Mouse (Mus musculus) spleen, embryonic (tissue): ENCODE measurements around the gene Casp8.
"Not testable (repeated sequence)": the region's sequence is repeated elsewhere in the genome, so short reads cannot be mapped to it uniquely, and the experiment has no call there.

Experiments
- CTCF ChIA-PET: fragments of 350-600 bp; sonication (Branson Sonifier 250); formaldehyde crosslinking; loops from one replicate; lab custom pipeline; 2022; lab: Charles Lee

Casp8 gene

GRCm38 (mm10) chr1:58795291-58796058 is at the start of gene Casp8:
TSS of gene Casp8 (plus strand) at chr1:58795374.
- CTCF ChIA-PET = interaction anchor here (0.6 kb wide), 2 partner anchors 95 to 154 kb away, joined by 3 read pairs; no protein-coding TSS in a partner anchor

DNA sequence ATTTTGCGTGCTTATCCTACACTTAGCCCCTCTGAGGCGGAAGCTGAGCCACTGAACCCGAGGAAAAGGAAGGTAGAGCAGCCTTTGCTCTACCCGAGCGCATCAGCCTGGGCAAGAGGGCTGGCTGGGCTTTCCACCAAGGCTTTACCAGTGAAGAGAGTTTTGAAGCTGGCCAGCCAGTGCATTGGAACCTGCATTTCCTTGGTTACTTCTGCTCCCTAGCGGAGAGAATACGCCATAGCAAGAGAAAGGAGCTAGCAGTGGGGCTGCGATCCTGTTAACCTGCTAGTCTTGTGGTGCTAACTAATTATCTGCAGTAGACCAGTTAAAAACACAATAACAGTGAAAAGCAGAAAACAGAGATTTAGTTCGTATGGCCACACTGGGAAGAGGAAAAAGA is 48.3 kb upstream of the Casp8 start:
- CTCF ChIA-PET = no interaction called here

GRCm38 (mm10) chr1:58759451-58759850 is 35.7 kb upstream of the Casp8 start:
- CTCF ChIA-PET = no interaction called here

DNA sequence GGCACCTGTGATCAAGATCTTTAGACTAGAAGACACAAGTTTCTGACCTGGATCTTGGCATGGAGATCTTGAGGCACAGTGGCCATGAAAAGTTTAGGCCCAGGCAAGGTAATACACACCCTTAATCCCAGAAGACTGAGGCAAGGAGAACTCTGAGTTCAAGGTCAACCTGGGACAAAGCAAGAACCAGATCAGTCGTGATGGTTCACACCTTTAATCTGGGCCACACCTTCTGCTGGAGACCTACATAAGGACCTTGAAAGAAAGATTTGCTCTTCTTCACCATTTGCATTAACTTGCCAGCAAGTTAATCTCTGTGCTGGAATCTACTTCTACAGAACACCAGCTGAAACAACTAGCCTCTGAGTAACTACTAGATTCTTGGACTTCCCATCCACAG is 34.6 kb upstream of the Casp8 start:
- CTCF ChIA-PET = interaction anchor here (0.7 kb wide), 1 partner anchor 161 kb away, joined by 8 read pairs; no protein-coding TSS in a partner anchor

DNA sequence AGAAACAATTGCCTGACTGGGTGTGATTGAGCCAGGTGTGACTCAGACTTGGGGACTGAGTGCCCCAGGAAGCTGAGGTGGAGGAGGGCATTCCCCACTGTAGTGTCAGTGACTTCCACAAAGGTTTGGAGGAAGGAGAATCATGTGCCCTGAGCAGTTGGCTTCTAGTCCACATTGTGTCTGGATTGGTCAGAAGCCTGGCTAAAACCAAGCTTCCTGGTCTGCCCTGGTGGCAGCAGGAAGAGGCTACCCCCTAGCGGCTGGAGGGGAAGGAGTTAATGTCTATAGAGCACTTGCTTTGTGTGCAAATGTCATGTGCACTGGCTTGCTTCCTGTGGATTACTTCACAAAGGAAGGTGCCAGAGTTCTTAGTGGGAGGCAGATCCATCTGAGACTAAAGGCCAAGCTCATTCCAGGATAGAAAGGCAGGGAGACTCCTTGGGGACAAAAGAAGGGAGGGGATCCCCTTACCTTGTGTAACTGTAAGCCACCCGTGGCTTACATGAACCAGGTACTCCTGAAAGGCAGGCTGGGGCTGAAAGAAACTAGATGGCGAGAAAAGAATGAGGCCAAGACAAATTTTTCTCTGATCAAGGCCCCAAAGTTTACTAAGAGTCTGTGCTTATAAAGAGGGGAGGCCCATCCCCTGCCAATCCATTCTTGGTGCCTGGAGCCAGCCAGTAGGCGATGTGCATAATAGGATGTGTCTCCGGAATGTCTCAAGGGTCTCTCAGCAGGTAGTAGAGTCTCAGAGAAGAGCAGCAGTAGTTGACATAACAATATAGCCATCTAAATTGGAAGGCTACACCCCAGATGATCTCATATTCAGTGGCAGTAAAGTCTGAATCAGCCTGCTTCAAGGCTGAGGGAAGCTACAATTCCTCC is 33.5 kb upstream of the Casp8 start:
- CTCF ChIA-PET = not testable (repeated sequence)

GRCm38 (mm10) chr1:58762576-58762975 is 32.6 kb upstream of the Casp8 start:
- CTCF ChIA-PET = no interaction called here

DNA sequence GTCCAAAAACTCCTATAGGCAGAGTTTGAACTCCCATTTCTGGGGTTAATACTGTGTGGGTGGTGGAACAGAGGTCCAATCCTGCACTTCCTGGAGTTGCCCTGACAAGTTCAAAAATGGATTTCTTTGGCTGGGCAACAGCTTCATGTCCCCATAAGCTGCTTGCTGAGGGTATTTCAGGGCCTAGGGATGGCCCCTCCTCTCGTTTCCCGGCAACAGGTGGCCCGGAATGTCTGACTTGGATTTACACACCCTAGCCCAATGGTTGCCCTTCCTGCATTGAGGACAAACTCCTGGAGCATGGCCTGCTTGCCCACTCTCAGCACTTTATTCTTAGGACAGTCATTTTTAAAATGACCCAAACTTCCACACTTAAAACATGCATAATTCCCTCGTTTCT is 28.7 kb upstream of the Casp8 start:
- CTCF ChIA-PET = not testable (repeated sequence)

- CTCF ChIA-PET = interaction anchor here (0.6 to 1.0 kb wide), 2 partner anchors 102 to 134 kb away, joined by 3 to 4 read pairs; no protein-coding TSS in a partner anchor
Measured at GRCm38 (mm10) chr1:58769136-58769535, 26.0 kb upstream of the Casp8 start.

DNA sequence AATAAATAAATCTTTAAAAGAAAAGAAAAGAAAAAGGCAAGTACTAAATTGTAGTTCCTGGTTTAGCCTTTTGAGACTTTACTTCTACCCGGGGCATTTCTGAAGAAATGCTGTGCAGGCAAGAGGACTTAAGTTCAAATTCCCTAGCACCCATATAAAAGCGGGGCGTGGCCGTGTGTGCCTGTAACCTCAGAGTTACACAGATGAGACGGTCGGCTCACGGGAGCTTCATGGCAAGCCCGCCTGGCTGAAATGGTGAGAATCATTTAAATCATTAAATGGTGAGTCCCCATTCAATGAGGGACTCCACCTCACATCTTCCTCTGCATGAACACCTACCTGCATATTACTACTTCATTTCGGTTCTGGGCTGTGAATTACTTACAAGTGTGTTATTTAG is 25.5 kb upstream of the Casp8 start:
- CTCF ChIA-PET = interaction anchor here (0.6 kb wide), 1 partner anchor 102 kb away, joined by 3 read pairs; no protein-coding TSS in a partner anchor

DNA sequence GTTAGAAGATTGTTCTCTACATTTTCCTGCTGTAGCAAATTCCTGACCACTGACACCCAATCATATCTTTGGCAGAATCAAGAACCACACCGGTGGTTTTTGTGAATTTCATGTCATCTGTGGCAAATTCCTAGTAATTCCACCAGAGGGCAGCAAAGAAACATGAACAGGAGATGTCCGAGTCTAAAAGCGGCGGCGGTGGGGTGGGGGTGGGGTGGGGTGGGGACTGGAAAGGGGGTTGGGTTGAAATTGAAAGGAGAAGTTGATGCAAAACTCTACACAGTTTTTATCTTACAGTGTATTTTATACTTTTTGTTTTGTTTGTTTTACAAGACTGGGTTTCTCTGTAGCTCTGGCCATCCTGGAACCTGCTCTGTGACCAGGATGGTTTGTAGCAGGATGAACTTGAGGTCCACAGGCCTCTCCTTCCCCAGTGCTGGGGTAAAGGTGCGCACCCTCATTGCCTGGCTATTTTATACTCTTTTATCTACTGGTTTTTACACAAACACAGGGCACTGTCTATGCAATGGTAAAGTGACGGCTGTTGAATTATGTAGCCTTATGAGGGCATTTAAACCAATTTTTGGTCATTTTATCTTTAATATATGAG is 25.0 kb upstream of the Casp8 start:
- CTCF ChIA-PET = no interaction called here

GRCm38 (mm10) chr1:58772084-58772483 is 23.1 kb upstream of the Casp8 start:
- CTCF ChIA-PET = no interaction called here

- CTCF ChIA-PET = no interaction called here
Measured at GRCm38 (mm10) chr1:58773280-58773679, 21.9 kb upstream of the Casp8 start.

DNA sequence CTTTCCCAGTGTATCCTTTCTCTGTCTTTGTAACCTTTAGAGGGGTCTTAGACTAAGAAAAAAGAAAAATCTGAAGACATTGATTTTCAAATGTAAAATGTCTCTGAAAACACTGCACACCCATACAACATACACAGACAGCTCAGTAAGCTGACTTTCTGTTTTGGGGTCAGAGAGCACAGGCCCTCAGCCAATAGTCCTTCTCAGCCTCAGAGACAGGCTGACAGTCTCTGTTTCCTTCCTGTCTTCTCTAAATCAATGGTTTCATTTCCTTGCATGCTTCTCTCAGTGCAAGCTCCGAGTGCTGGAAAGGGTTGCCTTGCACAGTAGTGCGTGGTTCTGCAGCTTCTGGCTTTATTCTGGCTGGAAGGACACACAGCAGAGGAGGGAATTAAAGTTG is 21.3 kb upstream of the Casp8 start:
- CTCF ChIA-PET = no interaction called here

DNA sequence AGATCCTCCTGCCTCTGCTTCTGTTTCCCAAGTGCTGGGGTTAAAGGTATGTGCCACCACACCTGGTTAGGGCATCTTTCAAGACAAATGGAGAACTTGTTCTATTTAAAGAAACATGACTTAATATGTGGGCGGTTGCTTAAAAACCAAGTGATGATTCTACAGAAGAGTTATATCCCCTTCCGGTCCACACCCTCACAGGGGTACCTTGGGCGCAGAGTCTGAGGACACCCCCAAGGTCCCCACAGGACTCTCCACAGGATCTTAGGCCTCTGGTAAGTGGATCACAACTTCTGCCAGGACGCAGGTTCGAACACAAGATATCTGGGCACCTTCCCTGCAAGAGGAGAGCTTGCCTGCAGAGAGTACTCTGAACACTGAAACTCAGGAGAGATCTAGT is 19.8 kb upstream of the Casp8 start:
- CTCF ChIA-PET = no interaction called here

DNA sequence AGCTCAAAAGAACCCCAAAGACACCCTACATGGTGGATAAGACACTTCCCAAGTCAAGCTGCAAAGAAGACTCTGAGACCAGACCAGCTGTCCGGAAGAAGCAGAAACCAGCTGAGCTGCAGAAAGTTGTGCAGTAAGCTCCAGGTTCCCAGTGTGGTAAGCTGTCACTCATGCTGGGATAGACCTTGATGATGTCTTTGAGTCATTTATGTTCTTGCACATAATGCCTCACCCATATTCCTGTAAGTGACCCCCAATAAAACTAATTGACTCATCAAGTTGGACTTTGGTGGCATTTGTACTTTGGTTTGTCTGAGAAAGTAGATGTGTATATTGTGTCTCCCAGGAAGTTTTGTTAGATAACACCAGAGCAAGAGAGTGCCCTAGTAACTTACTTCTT is 17.6 kb upstream of the Casp8 start:
- CTCF ChIA-PET = no interaction called here

DNA sequence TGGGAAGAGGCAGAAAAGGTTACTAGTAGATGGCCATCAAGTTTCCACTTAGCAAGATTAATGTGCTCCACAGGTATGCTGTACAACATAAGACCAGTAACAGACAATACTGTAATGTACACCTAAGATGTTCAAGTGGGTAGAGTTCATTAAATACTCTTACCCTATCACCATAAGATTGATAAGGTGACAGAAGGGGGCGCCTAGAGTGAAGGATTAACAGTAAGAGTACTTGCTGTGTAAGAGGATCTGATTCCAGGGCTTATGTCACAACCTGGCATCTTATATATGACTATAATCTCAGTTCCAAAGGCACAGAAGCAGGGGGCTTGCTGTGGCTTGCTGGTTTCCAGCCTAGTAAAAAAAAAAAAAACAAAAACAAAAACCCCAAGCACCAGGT is 16.9 kb upstream of the Casp8 start:
- CTCF ChIA-PET = no interaction called here

- CTCF ChIA-PET = no interaction called here
Measured at GRCm38 (mm10) chr1:58786276-58786675, 8.9 kb upstream of the Casp8 start.

GRCm38 (mm10) chr1:58788410-58788809 is 6.8 kb upstream of the Casp8 start:
- CTCF ChIA-PET = no interaction called here

DNA sequence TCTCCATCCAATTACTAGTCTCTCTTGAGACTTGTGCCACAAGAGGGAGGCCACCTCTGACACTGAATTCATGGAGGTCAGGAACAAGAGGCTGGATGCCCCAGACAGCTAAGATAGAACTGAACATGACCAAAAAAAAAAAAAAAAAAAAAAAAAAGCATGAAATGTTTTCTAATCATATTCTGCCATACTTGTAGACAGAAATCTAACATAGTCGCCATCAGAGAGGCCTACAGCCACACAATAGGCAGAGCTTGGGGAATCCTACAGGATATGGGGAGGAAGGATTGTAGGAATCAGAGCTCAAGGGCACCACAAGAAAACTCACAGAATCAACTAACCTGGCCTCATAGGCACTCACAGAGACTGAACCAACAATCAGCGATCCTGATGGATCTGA is 469 bp upstream of the Casp8 start:
- CTCF ChIA-PET = interaction anchor here (0.6 kb wide), 4 partner anchors 56 to 155 kb away, joined by 3 to 8 read pairs (median 3); no protein-coding TSS in a partner anchor

- CTCF ChIA-PET = no interaction called here
Measured at GRCm38 (mm10) chr1:58796059-58796363, 837 bp downstream of the Casp8 start.

- CTCF ChIA-PET = no interaction called here
Measured at GRCm38 (mm10) chr1:58796853-58797252, 1.7 kb downstream of the Casp8 start.

DNA sequence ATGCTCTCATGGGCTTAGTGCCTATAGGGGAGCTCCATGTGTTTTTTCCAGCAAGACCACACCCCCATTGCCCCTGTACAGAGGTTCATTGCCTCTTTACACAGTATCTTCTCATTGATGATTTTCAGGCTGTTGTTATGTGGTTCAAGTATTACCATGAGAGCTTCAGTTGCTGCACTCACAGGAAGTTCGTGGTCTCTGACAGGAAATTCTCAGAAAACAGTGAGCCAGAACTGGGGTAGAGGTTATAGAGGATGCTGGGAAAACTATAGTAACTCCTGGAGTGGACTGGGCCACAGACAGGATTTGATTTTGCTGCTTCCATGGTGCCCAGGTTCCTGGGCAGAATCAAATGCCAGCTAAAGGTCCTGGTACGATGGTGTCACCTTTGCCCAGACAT is 2.2 kb downstream of the Casp8 start:
- CTCF ChIA-PET = no interaction called here
